Mouse (Mus musculus): ENCODE data around the gene Cacna1d. TPM values are rescaled to one million over a fixed set of nuclear protein-coding genes. Genes with fewer than 3 reads are reported as not detected.
A peak's percentile ranks its signal among the peaks of the same experiment; 100 is the strongest.

The Cacna1d gene
- 15.4 and 18.6 TPM in 2 replicates for total RNA-seq (2021)
- long read RNA-seq, experiment 1, partial matches to known transcripts: 0 of 2 reads
- long read RNA-seq, experiment 1, other reads (novel, unspliced or antisense): 2 of 2 reads
- long read RNA-seq, experiment 2, partial matches to known transcripts: 0 of 3 reads
- long read RNA-seq, experiment 2, other reads (novel, unspliced or antisense): 3 of 3 reads

DNA sequence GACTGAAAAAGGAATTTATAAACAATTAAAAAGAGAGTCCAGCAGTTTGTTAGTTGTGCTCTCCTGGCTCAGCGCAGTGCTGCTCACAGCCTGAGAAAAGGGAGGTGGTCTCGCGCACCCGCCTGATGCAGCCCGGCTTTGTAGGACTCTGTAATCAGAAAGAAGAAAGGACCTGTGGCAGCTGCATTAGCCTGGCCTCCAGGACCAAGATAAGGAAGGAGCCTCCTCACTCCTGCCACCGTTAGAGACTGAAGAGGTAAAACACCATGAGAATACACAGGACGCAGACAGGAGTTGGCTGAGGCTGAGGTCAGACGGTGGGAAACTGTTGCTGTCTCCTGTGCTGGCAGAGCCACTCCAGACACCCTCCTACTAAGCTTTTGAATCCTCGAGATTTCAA is at the start of gene Cacna1d:
Cacna1d (minus strand) TSS at position 114 of the 400 bp plus-strand sequence.
- no peak for DNase-seq

DNA sequence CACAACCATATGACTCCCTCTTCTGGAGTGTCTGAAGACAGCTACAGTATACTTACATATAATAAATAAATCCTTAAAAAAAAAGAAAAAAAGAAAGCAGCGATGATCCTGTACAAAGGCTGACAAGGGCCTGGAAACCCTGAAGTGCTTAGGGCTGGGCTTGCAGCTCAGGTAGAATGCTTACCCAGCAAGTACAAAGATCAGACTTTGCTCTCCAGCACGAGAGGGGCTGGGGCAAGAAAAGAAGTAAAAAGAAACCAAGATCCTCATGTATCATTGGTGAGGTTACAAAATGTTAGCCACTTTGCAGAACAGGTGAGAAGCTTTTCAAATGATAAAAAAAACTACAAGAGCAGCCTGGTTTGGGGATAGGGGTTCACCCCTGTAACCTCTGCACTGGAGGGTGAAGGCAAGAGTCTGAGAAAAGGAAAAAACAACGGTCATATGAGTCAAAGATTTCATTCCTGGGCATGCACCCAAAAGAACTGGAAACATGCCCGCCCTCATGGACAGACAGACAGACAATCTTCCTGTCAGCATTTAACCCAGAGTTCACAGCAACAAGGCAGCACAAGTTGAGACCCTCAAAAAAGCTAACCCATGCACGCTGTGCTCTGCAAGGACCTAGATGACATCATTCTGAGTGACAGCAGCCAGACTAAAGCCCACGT is 42.7 kb upstream of the Cacna1d start:
- peak; percentile 73 for DNase-seq

DNA sequence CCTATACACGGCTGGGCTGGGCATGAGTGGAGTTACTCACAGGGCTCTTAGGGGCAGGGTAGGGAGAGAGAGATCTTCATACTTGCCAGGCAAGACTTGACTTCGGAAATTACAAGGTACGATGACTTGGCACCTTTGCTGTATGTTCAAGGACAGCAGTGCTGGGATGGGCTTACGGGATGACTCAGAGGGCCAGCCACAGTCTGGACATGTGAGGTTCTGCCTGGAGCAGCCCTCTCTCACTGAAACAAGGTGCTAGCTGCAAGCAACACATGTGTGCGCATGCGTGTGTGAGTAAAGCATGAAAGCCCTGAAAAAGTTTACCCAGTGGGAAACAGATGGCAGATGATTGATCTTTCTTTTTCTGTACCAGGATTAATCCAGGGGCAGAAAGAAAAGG is 40.6 kb upstream of the Cacna1d start:
- peak; percentile 64 for DNase-seq

DNA sequence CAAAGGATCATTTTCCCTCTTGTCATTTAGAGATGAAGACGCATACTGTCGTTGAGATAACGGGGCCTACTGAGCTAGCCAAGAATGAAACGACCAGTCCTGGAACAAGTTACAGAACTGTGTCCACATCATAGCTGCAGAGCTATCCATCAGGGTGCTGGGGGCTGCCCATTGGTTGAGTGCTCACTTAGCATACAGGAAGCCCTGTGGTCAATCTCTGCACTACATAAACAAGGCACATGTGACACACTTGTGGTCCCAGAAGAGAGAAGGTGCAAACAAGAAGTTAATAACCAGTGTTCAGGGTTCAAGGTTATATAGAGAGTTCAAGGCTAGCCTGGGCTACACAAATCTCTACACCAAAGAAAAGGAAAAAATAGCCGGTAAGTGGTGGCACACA is 40.2 kb upstream of the Cacna1d start:
- DNase-seq: peak; percentile 40

DNA sequence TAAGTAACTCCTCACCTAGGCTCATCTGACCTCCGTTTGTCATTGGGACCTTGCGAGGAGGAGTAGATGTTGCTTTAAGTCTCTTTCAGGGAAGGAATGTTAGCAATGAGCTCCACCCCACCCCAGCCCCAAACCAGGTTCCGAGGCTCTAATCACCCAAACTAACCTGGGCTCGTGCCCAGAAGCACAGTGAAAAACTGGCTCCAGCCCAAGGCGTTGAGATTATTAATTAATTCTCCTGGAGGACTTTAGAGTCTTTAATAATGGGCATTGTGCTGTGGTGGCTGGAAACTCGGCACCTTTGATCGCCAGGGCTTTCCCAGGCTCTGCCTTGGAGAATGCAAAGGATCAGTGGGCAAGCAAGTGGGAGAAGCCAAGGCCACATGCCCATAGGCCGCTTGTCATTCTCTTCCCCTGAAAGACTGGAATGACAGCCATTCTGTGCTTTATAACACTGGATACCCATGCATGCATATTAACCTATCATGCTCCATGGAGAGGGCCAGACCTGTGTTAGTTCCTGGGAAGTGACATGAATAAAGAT is 39.5 kb upstream of the Cacna1d start:
- no peak for DNase-seq

DNA sequence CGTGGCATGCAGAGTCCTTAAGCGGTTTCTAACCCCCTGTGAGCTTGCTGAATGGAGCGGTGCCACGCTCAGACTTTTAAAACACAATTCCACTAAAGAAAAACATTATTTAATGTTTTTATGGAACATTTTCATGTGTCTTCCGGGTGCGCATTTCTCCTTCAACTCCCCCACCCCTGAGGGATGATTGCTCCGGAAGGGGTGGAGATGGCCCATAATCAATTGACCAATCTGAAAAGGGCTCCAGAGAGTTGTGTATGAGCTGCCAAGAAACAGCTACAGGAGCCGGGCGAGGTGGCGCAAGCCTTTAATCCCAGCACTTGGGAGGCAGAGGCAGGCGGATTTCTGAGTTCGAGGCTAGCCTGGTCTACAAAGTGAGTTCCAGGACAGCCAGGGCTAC is 38.2 kb upstream of the Cacna1d start:
- DNase-seq: no peak

DNA sequence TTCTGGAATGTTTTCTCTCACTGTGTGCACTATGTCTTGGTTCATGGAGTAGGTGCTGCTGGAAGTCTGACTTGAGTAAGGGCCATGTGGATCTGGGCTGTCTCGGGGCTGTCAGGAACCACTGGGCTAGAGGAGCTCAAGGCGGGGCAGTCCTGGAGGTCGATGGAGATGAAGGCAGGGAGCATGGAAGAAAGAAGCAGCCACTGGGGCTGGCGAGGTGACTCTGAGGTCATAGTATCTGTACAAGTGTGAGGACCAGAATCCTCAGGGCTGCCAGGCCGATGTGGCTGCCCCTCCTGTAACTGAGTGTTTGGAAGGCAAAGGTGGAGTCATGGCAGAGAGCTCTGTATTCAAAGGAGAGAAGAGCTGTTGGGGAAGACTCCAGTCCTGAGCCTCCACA is 37.7 kb upstream of the Cacna1d start:
- no peak for DNase-seq

DNA sequence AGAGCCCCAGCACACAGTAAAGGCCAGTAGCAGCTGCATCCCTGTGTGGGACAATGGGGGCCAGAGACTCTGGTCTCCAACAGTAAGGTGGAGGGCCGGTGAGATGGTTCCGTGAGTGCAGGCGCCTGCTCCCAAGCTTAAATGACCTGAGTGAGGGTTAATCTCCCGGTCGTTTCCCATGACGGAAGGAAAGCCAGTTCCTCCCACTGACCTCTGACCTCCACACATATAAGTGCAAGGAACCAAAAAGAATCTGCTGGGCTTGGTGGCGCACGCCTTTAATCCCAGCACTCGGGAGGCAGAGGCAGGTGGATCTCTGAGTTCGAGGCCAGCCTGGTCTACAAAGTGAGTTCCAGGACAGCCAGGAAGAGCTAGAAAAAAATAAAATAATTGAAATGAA is 37.1 kb upstream of the Cacna1d start:
- DNase-seq: no peak

DNA sequence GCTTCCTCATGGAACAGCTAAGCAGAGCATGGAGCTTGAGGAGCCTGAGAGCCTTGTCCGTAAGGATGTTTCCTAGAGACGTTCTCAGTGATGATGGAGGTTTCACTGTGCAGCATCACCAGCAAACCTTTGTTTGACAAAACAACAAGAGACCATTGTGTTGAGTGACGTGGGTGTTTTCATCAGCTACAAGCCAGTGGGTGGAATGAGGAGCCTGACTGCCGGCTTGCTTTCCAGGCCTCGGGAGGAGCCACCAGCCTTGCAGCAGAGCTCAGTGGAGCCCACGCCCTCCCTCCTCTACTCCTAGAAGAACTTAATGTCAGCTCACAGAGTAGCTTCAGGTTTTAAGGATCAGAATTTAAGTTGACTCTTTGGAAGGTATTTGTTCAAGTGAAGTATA is 32.1 kb upstream of the Cacna1d start:
- no peak for DNase-seq

DNA sequence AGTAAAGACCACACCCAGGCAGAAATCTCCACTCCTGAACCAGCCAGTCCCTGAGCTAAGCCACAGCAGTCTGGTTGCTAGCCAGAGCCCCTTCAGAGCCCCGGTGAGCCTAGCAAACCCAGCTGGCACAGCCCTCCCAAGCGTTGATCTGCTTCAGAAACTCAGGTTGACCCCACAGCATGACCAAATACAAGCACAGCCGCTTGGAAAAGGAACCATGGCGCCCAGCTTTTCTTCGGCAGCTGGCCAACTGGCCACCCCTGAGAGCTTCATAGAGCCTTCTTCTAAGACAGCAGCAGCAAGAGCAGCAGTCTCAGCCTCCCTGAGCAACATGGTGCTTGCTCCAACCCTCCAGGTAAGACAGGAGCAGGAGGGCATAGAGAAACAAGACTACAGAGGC is 28.1 kb upstream of the Cacna1d start:
- DNase-seq: no peak

DNA sequence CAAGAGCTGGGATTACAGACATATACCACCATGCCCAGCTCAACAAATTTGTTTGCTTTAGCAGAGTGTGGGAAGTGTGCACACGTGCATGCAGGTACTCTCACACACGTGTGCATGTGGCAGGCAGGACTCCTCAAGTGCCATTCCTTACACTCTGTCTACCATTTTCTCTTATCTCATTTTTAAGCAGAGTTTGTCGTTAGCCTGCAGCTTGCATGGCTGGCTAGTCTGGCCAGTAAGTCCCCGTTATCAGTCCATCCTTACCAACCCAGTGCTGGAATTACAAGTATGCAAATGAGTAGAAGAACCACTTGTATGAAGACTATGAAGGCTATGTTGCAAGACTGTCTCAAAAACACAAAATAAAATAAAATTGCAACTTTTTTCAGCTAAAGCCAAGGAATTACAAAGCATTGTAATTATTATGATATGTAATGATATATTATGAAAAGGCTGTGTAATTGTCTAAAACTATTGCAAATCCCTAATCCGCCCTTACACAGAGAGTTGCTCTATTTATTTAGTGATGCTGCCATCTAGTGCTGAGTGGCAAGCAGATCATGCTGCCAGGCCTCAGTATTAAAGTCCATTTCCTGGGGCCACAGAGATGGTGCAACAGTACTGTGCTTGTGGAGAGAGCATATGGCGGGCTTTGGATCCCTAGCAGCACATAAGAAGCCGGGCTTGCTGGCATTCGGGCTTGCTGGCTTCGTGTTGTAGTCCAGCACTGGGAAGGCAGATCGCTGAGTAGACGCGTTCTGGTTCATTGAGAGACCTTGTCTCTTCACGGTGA is 24.9 kb upstream of the Cacna1d start:
- DNase-seq: peak; percentile 22

DNA sequence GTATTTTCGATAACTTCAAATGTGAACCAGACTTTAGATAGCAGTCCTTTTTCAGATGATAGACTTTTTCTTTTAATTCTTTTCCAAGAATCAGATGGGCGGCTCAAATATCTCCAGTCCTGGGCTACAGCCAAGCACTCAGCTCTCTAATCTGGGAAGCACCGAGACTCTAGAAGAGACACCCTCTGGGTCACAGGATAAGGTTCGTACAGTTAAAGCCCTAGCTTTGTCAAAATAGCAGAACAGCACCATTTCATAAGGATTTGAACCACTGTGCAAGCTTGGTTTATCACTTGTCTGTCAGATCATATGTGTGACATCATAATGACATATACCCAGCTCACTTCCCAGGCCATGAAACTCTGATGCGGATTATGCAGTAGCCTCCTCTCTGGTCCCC is 21.6 kb upstream of the Cacna1d start:
- DNase-seq: no peak

DNA sequence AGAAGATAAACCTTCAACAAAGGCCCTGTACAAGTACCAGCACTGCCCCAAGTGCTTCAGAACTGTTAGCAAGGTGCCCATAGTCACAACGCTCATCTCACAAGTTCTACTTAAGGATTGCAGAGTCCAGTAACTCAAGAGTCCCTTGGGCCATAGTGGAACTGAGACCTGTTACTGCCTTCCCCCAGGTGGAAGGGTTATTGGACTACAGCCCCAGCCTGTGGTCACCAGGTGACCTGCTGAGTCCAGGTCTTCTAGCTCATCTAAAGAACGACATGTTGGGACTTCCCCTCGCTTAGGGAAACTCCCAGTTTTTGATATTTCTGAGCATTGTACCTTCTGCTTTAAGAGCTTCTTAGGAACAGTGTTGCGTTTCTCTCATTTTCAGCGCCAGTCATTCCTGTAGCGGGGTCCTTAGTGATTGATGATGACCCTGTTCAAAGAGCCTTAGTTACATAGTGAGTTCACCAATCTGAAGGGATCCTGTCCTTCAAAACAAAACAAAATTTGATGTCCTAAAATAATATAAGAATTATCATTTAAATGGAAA is 19.0 kb upstream of the Cacna1d start:
- no peak for DNase-seq

DNA sequence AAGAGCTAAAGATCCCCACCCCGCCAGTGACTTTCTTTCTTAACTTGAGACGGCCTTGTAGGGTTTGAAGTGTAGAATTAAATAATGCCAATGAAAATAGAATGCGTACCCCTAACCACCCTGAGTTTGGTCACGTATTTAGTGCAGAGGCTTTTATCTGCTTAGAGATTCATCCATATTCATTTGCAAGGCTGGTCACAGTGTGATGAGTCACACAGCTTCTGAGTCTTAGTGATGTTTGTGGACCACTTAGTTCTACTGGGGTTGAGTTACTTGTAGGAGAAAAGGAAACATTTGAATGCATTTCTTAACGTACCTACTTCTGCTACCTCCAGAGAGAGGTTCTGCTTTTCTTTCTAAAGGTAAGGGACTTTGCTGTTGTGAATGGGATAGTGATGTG is 13.7 kb upstream of the Cacna1d start:
- no peak for DNase-seq

DNA sequence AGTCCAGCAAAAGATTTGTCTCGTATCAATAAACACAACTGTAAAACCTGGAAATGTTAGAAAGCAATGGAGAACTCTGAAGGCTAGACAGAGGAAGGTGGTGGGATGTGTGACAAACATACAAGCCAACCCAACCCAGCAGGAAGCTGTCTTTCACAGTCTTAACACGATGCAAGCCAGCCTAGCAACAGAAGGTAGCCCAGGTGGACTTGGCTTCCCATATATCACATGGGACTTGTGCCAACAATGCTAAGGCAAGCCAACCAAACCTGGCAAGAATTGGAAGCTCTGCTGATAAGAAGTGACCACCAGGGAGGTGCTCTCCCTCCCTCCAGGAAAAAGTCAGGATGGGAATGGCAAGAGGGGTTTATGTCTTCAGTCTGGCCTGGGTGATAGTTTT is 6.9 kb upstream of the Cacna1d start:
- DNase-seq: no peak

DNA sequence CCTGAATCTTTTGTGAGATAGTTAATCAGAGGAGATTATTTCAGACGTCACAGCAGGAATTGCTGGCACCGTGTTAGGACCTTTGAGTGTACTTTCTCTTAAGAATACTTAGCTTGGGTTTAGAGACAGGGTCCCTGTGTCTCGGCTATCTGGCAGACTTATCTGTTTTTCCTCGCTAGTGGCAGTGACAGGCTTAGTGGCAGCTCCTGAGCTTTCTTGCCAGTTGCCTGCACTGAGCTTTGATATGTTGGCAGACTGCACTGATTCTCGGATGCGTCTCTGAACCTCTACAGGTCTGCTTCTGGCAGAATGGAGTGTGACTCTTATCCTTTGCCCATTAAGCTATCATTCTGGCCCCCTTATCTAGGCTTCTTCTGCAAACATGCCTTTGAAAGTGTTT is 3.7 kb upstream of the Cacna1d start:
- no peak for DNase-seq

DNA sequence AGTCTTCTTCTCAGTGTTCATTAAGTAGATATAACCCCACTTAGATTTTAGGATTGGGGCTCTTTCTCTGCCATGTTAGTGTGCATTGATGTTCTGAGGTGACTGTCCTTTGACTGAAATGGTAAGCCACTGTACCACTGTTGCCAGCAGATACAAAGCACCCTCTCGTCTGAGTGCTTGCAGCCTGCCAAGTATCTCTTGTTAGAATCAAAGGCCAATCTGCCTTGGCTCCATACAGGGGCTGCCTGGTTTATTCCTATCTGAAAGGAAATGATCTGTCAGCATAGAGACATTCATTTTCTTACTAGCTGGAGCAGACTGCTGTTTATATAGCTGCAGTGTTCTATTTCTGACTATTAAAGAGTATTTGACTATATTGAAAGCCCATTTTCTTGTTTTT is 2.0 kb upstream of the Cacna1d start:
- DNase-seq: no peak

DNA sequence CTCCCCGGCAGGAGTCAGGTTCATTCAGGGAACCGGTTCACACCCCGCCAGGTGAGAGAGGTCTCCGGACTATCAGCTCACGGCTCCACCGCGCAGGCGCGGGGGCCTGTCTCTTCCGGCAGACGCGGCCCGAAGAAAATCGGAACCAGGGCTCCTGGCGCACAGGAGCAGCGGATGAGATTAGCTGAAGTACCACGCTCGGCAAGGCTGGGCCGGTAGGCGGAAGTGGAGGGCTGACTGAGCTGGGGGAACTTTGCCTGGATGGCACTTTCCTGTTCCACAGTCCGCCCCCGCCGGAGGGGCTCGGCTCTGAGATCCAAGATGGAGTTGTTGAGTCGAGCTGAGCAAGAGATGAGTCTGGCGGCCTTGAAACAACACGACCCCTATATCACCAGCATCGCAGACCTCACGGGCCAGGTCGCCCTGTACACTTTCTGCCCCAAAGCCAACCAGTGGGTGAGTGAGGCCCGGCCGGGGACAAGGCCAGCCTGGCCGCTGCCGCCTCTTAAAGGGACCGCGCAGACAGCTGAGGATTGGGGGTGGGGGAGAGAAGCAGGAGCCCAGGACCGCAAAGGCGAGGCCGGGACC is 11.8 kb downstream of the Cacna1d start, which contains the start of gene Dcp1a:
Dcp1a (plus strand) TSS at position 175 of the 588 bp plus-strand sequence.
- DNase-seq: peak; percentile 97

DNA sequence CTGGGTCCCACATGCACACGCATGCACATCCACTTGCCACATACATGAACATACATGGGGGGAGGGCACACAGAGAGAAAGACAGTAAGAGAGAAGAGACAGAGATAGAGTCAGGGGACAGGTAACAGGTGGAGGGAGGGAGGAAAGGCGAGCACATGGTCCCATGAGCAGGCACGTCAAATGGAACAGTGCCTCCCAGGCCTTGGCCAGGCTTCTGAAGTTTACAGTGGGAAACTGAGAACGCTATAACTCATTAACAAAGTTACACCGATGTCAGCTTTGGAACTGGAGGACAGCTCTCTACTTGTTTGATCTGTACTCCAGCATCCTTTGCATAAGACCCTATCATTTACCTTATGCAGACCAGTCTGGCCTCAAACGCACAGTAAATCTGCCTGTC is 16.8 kb downstream of the Cacna1d start:
- no peak for DNase-seq

DNA sequence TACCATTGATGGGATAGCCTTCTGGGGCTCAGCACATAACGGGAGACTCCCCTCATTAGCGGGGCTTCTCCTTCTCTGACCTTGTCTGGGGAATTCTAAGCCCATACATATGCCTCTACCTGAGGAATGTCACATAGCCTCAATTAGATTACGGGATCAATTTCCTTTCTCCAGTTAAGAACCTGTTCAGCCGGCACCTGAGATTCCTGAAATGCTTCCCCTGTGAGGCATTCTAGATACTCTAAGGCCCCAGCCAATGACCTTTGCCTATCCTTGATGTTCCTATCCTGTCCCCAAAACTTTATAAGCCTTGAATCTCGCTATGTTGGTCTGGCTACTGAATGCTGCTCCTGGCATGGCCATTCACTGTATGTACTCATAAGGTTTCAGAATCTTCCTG is 17.6 kb downstream of the Cacna1d start:
- no peak for DNase-seq

DNA sequence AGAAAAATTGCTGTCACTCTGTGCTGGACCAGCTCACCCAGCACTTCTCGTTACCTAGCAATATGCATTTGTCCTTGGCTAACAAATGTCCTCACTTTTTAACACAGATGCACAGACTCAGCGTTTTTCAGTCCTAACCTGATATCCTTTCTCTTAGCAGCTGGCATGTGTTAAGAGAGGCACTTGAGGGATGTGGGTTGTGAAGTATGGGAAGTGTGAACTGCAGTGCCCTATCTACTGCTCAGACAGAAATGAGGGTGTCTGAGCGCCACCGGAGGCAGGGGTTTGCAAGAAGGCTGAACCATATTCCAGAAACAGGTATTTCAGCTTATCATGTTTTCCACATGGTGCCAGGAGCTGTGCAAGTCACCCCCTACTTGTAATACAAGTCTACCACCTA is 27.9 kb downstream of the Cacna1d start:
- DNase-seq: no peak

DNA sequence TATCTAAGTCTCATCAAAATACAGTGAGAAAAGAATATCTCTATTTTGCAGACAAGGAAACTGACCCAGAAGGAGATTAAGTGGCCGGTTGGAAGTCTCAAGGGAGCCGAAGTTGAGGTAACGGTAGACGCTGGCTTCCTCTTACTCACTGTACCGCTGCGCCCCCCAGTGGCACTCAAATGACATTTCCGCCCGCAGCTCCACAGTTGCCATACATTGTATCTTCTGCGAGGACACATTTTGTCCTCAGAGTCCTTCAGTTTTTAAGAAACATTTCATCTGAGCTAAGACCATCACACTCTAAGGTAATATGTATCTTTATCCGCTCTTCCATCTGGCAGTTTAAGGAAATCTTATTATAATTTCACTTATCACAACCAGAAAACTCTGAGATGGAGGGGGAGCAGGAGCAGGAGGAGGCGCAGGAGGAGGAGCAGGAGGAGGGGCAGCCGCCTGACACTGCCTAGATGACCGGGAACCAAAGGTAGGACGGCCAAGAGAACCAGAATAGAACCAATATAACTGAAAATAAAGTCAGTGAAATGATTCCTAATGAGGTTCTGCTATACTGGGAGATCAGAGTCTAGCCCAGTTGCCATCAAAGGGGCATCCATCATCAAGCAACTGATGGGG is 31.2 kb downstream of the Cacna1d start:
- DNase-seq: peak; percentile 86

Measured in adrenal gland, postnatal 14 days (tissue).